Mouse (Mus musculus) stomach, postnatal 0 days (tissue): ENCODE measurements around the gene Lmln.
"Not testable (repeated sequence)": the region's sequence is repeated elsewhere in the genome, so short reads cannot be mapped to it uniquely, and the experiment has no call there.

ENCODE experiments used
- CTCF ChIP-seq: IDR thresholded peaks from 2 replicates; pipeline ENCODE4 v1.5.1; 2016; ENCODE audit warnings: antibody characterized with exemption, low read depth, mild to moderate bottlenecking, moderate library complexity
- EP300 ChIP-seq: optimal IDR thresholded peaks from 2 replicates; pipeline ENCODE3; 2016; ENCODE audit warnings: antibody characterized with exemption

- TF ChIP-seq CTCF, EP300: not testable (repeated sequence)
Observed at GRCm38 (mm10) chr16:33139061-33139460, 76.7 kb downstream of the Lmln start.
